Mouse (Mus musculus) urinary bladder, postnatal 36 days (tissue): ENCODE measurements at regions not wholly inside any gene's neighbourhood (a gene's known extent, or its start where the extent isn't known, plus 50 kb on each side); places are given as distances from the start of the nearest gene placed in this dataset.

Source experiments
- DNase-seq, 2 experiments: peaks; one replicate each; pipeline ENCODE4 v3.0.0; 2022; ENCODE audit warnings: low spot score in 2 of 2, mixed read lengths in 1 of 2

- no peak for DNase-seq
Observed at GRCm38 (mm10) chr4:30776816-30777442, 1187.0 kb upstream of the Map3k7 start.

GRCm38 (mm10) chr4:30781649-30782048 is 1182.2 kb upstream of the Map3k7 start:
- DNase-seq = no peak

GRCm38 (mm10) chr4:30789976-30790657 is 1173.8 kb upstream of the Map3k7 start:
- DNase-seq = no peak

- no peak for DNase-seq
Observed at GRCm38 (mm10) chr4:30809798-30810197, 1154.1 kb upstream of the Map3k7 start.

- DNase-seq = no peak
Observed at GRCm38 (mm10) chr4:30855361-30856056, 1108.4 kb upstream of the Map3k7 start.

GRCm38 (mm10) chr4:30904966-30905365 is 1058.9 kb upstream of the Map3k7 start:
- DNase-seq = no peak

GRCm38 (mm10) chr4:30922944-30923343 is 1041.0 kb upstream of the Map3k7 start:
- no peak for DNase-seq

GRCm38 (mm10) chr4:30932358-30932757 is 1031.5 kb upstream of the Map3k7 start:
- DNase-seq = no peak

- DNase-seq = no peak
Observed at GRCm38 (mm10) chr4:30933030-30933987, 1030.6 kb upstream of the Map3k7 start.

GRCm38 (mm10) chr4:30983611-30984010 is 980.3 kb upstream of the Map3k7 start:
- no peak for DNase-seq

GRCm38 (mm10) chr4:31012006-31012405 is 951.9 kb upstream of the Map3k7 start:
- no peak for DNase-seq

- DNase-seq = no peak
Observed at GRCm38 (mm10) chr4:31052077-31052677, 911.7 kb upstream of the Map3k7 start.

- no peak for DNase-seq
Observed at GRCm38 (mm10) chr4:31076236-31076635, 887.7 kb upstream of the Map3k7 start.

- no peak for DNase-seq
Observed at GRCm38 (mm10) chr4:31121586-31121985, 842.3 kb upstream of the Map3k7 start.

- DNase-seq = no peak
Observed at GRCm38 (mm10) chr4:31143166-31143565, 820.7 kb upstream of the Map3k7 start.

- DNase-seq = no peak
Observed at GRCm38 (mm10) chr4:31167431-31167830, 796.5 kb upstream of the Map3k7 start.

GRCm38 (mm10) chr4:31168357-31168756 is 795.5 kb upstream of the Map3k7 start:
- DNase-seq = no peak

GRCm38 (mm10) chr4:31171190-31171589 is 792.7 kb upstream of the Map3k7 start:
- no peak for DNase-seq

GRCm38 (mm10) chr4:31197852-31198251 is 766.0 kb upstream of the Map3k7 start:
- DNase-seq = no peak

GRCm38 (mm10) chr4:31203286-31203685 is 760.6 kb upstream of the Map3k7 start:
- no peak for DNase-seq

- no peak for DNase-seq
Observed at GRCm38 (mm10) chr4:31205332-31205970, 758.4 kb upstream of the Map3k7 start.
